Mouse (Mus musculus): Measurements from ENCODE around the gene Castor2.

The Castor2 gene

DNA sequence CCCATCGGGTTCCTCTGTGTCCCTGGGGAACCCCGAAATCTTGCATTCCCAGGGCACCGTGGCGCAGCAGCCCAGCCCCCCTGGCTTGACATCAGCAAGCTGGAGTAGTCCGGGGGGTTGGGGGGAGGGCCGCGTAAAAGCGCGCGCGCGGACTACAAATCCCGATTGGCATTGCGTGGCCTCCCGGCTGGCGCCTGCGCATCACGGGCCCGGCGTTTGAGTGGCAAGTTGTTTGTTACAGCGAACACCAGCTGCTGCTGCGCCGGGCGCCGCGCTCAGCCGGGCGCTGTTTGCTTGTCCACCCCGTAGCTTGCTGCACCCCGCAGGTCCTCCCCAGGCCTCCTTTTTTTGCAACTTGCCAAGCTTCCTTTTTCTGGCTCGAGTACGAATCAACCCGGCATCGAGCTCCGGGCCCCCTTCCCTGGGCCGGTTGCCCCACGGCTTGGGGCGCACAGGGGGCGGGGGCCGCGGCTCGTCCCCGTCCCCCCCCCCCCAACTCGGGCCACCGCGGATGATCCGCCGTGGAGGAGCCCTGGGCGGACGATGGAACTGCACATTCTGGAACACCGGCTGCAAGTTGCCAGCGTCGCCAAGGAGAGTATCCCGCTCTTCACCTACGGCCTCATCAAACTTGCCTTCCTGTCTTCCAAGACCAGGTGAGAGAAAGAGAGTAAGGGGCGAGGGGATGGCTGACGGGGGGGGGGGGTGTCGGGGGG, at the start of gene Castor2:
Gene Castor2 (plus strand): TSS at position 216 of the 716 bp plus-strand sequence.
- DNase-seq (ENCODE audit: low spot score), result peak; percentile 89

DNA sequence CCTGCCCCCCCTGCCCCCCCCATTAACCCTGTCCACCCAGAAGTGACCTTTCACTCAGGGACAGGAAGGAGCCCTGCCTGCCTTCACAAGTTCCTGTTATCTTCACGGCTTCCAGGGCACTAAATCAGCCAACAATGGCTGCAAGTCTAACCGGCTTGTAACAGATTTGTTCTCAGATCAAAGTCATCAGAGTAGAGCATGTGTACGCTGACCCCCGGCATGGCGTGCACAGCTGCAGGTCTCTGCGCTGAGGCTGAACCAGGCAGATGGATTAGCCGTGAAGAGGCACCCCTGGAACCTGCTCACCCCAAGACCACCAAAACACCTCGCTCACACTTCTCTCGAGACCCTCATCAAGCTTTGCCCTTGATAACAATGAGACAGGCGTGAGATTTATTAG, 48.8 kb upstream of the Castor2 start:
- DNase-seq (ENCODE audit: low spot score), result no peak

DNA sequence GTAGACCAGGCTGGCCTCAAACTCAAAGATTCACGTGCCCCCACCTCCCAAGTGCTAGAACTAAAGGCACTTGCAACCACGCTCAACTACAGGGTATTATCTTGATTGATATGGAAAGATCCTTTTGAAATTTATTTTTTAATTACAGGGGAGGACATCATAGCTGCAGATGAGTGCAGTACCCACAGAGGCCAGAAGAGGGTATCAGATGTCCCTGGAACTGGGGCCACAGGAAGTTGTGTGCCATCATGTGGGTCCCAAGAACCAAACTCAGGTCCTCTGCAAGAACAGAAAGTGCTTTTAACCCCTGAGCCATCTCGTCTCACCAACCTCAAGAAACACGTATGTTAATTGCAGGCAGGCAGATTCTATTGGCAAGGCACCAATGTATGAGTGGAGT, 46.9 kb upstream of the Castor2 start:
- DNase-seq (ENCODE audit: low spot score), result no peak

DNA sequence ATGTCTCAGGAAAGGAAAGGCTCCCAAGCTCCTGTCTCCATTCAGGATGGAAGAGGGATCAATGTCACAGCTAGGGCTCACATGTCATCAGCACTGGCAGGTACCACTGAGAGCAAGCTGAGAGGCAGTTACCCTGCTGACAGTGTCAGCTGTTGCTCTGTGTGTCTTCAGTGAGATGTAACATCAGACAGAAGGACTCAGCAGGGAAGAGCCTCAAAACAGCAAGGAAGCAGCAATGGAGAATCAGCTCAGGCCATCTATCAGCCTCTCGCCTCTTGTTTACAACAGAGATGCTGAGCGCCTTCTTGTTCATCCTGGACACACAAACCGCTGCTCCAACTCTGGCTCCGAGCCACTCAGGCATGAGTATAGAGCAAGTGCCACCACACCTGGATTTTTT, 45.0 kb upstream of the Castor2 start:
- DNase-seq (ENCODE audit: low spot score), result no peak

DNA sequence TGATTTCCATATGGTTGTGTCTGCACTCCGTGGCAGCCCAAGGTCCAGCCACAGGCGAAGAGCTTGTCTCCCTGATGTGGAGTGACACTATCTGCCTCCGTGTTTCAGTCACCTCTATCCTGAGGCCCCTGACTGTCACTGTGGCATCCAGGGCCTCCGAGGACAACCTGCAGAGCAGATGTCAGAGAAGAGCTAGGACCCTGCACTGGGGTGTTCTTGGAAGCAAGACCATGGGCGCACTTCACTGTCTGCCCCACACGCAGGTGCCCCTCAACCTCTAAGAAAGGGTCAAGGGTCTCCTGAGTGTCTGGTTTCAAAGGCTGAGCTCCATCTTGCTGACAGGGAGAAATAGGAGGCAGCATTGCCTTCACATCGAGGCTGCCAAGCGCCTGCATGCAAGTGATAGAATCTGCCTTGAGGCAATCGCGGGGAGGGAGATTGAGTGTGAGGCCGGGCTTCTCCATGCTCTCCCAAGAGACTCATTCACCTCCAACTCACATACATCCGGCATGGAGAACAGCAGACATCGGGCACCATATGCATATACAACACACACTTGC, 40.6 kb upstream of the Castor2 start:
- DNase-seq (ENCODE audit: low spot score), result no peak

DNA sequence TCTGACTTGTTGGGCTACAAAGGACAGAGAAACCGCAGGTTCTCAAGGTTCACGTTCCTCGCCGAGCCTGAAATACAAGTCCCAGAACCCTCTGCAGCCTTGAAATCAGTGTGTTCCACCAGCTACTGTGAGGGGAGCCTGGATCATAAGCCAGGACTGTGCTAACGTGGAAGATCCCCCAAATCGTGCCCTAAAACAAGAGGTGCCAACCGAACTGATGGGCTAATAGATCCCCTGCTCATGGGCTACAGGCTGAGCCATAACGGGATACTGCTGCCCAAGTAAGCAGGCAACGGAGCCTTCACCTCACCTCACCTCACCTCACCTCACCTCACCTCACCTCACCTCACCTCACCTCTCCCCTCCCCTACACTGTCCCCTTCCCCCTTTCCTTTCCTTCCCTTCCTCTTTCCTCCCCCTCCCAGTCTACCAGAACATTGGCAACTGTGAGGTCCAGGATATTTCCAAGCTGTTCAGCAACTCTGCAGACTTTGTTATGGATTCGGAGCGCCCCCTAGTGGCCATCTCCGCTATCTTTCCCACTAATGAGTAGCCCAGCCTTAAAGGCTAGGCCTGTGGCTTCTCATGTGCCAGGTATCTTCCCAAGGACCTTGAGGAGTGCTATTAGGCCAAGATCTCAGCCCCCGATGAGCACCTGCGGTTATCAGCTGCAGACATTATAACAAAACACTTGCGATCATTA, 36.0 kb upstream of the Castor2 start:
- DNase-seq (ENCODE audit: low spot score), result peak; percentile 63

DNA sequence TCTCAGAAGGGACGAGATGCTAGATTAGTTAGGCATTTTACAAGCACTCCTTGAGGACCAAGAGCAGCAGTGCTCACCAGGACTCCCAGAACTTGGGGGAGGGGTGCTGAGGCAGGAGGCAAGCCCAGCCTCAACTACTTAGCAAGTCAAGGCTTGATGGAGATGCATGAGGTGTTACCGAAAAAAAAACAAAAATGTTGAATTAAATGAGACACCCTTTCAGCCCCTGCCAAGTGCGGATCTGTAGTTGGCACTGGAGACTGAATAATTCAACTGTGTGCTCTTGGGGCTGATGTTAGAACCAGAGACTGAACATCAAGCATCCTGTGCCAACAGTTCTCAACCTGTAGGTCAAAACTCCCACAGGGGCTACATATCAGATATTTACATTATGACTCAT, 33.2 kb upstream of the Castor2 start:
- no peak for DNase-seq (ENCODE audit: low spot score)

DNA sequence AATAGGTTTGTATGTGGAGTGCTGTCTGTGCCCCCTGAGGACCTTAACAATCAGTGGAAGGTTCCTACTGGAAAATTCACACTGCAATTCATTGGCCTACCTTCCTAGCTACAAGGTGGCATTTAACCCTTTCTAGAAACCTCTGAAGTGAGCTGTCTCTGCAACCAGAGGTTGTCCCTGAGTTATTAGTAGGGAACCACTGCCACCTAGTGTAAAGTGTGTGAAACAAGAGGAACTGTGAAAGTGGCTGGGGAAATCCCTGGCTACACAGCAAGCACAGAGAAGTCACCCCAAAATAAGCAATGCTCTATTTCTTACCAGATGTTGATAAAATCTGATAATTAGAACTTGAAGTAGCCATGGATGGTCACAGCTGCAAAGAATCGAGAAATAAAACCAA, 31.6 kb upstream of the Castor2 start:
- DNase-seq (ENCODE audit: low spot score), result no peak

DNA sequence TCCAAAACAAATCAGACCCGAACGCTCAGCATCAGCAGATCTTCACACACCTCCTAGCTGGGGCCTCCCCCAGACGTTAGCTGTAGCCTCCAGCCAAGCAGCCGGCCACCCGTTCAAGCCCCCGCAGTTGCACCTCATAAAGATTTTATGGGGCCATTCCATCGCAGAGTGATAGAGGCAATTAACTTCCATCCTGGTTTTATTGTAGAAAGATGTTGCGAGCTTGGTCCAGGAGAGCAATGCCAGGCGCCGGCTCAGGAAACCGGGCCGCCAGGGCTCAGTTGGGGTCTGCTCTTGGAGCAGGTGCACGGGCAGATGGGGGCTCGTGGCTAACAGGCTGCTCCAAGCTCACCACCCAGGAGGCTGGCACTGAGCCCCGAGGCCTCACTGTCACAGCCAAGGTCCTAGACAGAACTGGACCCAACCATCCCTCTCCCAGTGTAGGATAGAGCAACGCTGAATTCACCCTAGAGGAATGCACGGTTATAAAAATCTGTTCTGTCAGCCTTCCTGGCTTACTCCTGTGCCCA, 25.9 kb upstream of the Castor2 start:
- no peak for DNase-seq (ENCODE audit: low spot score)

DNA sequence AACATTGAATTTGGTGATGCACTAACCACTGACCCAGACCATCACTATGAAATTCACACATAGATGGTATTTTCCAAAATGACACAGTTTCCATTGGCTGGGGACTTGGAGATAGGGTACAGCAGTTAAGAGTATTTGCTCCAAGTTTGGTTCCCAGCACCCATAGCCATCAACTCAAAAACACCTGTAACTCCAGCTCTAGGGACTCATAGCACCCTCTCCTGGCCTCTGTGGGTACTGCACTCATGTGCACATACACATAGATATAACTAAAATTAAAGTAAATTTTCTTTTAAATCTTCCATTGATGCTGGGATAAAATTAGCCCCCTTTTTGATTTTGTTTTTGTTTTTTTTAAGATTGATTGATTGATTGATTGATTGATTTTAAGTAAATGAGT, 25.1 kb upstream of the Castor2 start:
- no peak for DNase-seq (ENCODE audit: low spot score)

DNA sequence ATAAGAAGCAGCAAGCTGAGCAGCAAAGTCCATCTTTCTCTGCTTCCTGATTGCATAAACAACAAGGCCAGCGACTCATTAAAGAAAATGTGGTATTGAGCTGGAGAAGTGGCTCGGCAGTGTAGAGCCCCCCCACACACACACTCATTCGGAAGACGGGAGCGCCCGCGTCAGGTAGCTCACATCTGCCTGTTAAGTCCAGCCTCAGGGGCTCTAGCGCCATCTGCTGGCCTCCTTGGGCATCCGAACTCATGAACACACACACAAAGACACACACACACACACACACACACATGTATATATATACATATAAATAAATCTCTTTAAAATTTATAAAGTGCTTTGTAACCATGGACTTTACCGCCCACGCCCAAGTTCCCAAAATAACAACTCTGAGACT, 23.3 kb upstream of the Castor2 start:
- no peak for DNase-seq (ENCODE audit: low spot score)

DNA sequence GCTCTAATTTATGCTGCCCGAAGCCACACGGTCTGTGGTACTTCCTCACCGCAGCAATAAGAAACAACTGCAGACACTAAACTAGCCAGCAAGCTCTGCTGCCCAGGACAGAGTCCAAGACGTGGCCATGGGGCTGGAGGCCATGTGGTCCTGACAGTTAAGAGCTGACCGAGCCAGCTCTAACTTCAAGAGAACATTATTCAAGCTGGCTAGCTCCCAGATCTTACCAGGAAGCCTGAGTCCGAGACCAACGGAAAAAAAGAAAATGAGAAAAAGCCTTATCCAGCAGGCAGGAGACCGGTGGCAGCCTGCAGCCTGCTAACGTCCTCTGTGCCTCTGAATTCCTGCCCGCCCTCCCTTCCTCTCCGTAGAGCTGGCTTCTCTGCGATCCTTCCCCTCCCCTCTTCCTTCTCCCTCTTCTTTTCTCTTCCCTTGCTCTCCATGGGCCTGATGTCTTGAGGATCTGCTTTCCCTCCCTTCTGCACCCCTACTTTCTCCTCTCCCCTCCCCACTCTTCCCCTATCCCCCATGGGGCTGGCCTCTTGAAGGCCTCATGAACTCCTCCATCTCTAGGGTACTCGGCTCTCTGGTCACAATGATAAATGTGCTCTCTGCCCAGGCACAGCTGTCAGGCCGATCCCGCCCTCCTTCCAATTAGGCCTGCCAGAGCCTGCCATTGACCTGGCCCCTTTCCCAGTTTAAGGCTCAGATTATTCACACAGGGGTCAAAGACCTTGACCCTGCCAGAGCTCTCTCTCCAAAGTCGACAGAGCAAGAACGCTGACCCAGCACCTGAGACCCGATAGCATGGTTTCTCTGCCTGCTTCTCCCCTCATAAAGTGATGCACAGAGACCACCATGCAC, 18.6 kb upstream of the Castor2 start:
- no peak for DNase-seq (ENCODE audit: low spot score)

DNA sequence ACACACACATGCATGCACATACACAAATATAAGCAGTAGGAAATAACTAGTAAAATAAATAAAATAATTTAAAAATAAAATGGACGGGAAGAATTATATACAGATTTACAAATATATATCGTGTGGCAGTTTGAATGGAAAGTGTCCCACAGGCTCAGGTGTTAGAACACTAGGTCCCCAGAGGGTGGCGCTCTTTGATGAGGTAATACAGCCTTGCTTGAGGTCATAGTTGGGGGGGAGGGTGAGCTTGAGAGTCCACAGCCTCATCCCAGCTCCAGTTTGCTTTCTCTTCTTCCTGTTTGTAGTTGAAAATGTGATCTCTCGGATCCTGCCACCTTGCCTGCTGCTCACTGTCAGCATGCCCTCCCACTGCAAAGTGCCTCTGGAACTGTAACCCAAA, 14.3 kb upstream of the Castor2 start:
- DNase-seq (ENCODE audit: low spot score), result no peak

DNA sequence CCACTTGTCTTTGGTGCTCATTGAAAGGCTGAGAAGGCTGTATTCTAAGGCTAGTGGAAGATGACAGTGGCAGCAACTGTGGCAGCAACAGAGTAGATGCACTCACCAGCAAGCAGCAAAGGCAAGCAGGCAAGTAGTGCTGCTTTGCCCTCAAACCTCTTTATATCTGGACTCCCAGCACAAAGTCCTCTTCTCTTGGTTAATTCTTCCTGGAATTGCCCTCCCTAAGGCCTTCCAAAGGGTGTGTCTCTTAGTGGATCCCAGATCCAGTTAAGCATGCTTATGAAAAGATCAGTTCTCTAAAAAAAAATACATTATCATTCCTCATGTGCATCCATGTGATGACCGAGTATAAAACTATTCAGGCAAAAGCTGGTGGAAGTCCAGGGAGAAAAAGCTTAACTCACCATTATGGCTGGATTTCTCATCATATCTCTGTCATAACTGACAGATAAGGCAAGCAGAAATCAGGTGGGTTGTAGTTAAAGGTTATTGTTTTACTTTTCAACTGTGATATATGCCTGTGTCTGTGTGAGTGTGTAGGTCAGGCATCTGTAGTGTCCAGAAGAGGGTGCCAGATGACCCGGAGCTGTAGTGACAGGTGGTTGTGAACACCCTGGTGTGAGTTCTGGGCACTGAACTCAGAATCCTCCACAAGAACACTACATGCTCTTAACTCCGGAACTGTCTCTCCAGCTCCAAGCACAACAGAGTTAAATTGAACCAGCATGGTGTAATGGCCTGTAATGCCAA, 13.4 kb upstream of the Castor2 start:
- DNase-seq (ENCODE audit: low spot score), result no peak

DNA sequence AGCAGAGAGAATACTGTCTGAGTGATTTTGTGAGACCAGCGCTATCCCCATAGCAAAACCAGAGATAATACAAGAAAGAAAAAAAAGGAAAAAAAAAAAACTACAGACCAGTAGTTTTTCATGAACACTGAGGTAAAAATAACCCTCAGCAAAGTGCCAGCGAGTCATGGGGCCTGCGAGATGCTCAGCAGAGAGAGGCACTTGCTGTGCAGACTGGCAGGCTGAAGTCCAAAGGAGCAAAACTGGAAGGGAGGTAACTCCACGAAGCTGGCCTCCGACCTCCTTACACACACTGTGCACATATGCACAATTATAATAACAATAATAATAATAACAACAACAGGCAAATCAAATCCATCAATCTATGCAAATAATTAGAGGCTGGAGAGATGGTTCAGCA, 12.3 kb upstream of the Castor2 start:
- DNase-seq (ENCODE audit: low spot score), result no peak

DNA sequence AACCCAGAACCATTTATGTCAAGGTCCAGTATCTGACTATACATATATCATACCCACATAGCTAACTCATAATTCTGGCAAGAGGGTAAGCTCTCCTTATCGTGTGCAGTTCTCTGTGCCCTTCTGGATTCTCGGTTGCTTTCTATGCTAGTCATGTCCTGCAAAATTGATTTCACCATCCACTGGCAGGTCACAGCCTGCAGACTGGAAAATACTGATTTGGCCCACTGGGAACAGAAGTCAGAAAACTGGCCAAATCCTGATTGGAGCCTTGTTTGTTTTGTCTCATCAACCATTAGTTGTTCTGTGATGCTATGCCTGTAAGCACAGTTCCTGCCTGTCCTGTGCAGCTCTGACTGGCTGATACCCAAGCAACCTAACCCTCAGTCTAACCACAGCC, 3.7 kb upstream of the Castor2 start:
- DNase-seq (ENCODE audit: low spot score), result no peak

DNA sequence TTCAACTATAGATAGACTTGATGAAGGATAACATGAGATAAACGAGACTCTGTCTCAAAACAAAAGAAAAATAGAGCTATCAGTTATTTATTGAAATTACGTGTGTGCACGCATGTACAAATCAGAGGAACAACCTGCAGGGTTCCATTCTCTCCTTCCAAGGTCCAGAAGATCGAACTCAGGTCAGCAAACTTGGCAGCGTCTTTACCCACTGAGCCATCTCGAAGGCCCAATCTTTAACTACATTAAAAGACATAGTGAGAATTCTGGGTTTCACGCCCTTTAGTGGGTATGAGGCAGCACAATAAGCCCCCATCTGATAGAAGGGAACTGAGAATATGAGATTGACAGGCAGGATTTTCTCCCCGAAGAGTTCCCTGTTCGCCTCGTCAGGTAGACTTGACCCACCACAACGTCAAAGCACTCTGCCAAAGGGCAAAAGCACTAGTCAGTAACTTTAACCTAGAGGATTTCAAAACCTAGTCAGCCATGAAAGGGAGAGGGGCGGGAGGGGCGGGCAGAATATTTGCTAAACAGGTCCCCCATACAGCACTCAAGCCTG, 1.1 kb upstream of the Castor2 start:
- no peak for DNase-seq (ENCODE audit: low spot score)

DNA sequence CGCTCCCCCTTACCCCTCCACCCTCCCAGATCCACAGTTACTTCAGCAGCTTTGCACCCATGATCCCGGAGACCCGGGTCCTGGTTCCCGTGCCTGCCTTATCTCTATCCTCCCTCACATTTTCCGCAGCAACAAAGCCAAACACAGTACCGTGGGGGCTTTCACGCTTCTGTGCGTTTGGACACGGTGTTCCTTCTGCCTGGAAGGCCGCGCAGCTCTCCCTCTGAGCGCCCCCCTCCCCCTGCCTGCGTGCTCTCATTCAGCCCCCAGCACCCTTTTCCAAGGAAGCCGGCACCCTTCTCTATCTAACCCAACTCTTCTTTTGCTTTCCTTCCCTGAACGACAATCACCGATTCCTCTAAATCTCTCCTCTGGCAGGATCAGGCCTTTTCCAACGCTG, 535 bp upstream of the Castor2 start:
- no peak for DNase-seq (ENCODE audit: low spot score)

DNA sequence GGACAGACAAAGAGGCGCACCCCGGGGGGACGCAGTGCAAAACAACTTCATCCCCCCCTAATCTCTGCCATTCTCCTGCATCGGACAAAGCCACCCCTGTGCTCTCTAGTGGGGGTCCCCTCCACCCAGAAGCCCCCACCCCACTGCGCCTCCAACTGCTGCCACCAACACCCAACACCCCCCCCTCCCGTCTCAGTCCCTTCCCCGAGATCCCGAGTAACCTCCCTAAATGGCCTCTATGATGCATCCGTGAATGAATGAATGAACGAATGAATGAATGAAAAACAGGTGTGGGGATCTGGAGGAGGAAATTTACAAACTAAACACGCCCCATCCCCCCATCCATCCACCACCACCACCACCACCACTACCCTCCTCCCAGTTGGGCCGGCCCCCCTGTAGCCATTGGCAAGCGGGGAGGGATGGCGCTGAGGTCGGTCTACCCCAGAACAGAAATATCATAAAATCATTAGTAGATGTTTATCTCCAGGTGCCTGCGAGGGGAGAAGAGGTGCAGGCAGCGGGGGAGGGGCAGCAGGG, 791 bp downstream of the Castor2 start:
- DNase-seq (ENCODE audit: low spot score), result no peak

DNA sequence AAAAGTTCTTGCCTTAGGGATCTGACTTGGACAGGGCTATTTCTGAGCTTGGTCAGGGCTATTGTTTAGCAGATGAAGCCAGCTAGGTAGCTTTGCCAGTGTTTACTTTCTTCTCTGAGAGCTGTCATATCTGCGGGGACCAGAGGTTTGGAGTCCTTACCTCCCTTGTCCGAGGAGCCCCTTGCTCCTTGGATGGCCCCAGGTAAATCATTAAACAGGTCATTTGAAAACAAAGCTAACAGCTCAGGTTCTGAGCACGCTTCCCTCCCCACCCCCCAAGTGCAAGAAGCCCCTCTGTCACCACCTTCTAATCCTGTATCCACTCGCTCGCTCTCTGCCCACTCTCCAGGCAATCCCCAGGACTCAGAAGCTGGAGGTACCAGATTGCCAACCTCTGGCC, 1.8 kb downstream of the Castor2 start:
- no peak for DNase-seq (ENCODE audit: low spot score)

DNA sequence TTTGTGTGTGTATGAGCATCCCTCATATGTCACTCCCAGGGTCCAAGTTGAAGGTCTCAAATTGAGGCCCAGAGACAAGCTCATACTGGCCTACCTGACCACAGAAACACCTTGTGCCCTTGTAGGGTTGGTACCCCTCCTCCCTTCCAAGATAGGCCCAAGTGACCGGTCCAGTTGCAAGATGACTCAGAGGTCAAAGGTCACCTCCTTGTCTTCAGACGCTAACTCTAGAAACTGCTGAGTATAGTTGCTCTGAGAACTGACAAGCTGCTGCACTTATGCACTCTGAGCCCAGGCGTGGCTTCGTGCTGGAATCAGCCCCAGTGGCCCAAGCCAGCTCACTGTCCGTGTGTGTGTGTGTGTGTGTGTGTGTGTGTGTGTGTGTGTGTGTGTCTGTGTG, 2.4 kb downstream of the Castor2 start:
- DNase-seq (ENCODE audit: low spot score), result no peak

All from left cerebral cortex, adult 11 months (tissue).